Mouse (Mus musculus): ENCODE data around the gene Tfcp2. TPM values are rescaled to one million over a fixed set of nuclear protein-coding genes. Genes with fewer than 3 reads are reported as not detected.
A peak's percentile ranks its signal among the peaks of the same experiment; 100 is the strongest.

Gene Tfcp2
- total and polyA plus RNA-seq, 3 experiments: 5.3 to 7.8 (median 6.8) TPM

DNA sequence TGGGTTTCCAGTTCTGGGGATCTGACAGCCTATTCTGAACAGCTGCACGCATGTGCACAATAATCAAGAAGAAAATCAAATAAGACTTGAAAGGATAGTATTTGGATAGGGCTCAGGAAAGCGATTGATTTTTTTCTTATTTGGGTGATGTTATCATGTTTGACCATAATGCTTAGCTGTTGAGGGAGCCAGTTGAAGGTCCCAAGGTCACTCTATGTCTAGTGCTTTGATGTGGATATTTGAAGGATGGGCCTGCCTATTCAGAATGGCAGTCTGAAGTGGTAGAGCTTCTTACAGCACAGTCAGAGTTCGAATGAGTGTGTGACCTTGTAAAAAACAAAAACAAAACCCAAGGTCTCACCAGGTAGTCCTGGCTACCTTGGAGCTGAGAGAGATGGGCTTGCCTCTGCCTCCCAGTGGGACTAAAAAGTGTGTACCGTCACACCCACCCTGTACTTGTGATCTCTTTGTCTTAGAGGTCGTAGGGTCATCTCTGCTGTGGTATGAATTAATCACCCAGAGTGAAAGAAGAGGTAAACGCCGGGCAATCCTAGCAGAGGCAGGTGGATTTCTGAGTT lies 77.8 kb downstream of the Tfcp2 start:
- no peak for TF ChIP-seq NRF1 (IDR thresholded peaks at IDR 0.05; ENCODE audit: low read depth, low read length)
- TF ChIP-seq EP300 (IDR thresholded peaks at IDR 0.05; ENCODE audit: low read length): no peak
- no peak for TF ChIP-seq POLR2A (IDR thresholded peaks at IDR 0.05; ENCODE audit: low read depth, low read length)
- TF ChIP-seq HCFC1 (IDR thresholded peaks at IDR 0.05; ENCODE audit: low read depth, low read length): no peak
- TF ChIP-seq ZMIZ1 (IDR thresholded peaks at IDR 0.05; ENCODE audit: low read depth, low read length): no peak
- TF ChIP-seq TBP (conservative IDR thresholded peaks at IDR 0.05; ENCODE audit: low read depth, low read length): no peak
- no peak for TF ChIP-seq POLR2AphosphoS2 (IDR thresholded peaks at IDR 0.05; ENCODE audit: low read depth, low read length)
- dilution Hi-C loops (cut with MboI; ENCODE audit: extremely low pct_ligation_motif_present, extremely low pct_unique_long_range_greater_than_20kb, low sequenced_read_pairs): no loop called here
- H3K36me3 ChIP-seq (replicated peaks in 1 of 2; ENCODE audit: control insufficient read depth in 1 of 2, insufficient read depth in 1 of 2, low read length in 1 of 2): peaks cover 59 to 85% of the 10 kb centered on the region in 2 experiments

DNA sequence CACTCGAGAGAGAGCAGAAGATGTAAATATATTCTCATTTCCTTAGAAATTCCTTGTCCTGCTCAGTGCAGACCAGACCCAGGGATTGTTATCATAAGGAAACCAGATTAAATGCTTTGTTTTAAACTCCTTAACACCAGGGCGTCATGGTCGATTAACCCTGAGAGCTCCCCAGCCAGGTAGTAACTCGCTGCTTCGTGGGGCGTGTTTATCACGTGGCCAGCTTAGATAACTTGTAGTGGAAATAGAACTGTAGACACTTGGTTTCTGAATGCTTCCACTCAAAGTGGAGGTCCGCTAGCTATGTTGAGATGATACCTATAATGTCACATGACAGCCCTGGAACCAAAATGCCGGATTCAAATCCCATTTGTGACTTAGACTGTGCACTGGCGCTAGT lies 81.8 kb downstream of the Tfcp2 start:
- dilution Hi-C loops (cut with MboI; ENCODE audit: extremely low pct_ligation_motif_present, extremely low pct_unique_long_range_greater_than_20kb, low sequenced_read_pairs) (no loop called here), in situ Hi-C loops (cut with MboI; ENCODE audit: low pct_ligation_motif_present, low pct_unique_long_range_greater_than_20kb, low sequenced_read_pairs) (no loop called here)
- Histone ChIP-seq H3K27ac (ENCODE audit: insufficient read depth, low read depth) (no peak overlapping the region), H3K27me3 (replicated peaks) (no peaks in the 10 kb centered on the region), H3K9ac (ENCODE audit: insufficient read depth, low read depth) (peak overlapping the region; percentile 74; the same call in 1 of the 2 replicates), H3K4me2 (ENCODE audit: insufficient read depth, low read depth, poor library complexity, severe bottlenecking) (peak overlapping the region; percentile 86), H3K4me1 (ENCODE audit: control insufficient read depth in 1 of 2, insufficient read depth in 2 of 2) (peaks cover 7 to 30% of the 10 kb centered on the region in 2 experiments; a peak in 2 of 4 replicates), H3K4me3 (replicated peaks in 1 of 3; ENCODE audit: low read depth in 2 of 3, low read length in 2 of 3, poor library complexity in 1 of 3) (peak overlapping the region in 2 of 3 experiments; percentile 80 to 96), H3K36me3 (replicated peaks in 1 of 2; ENCODE audit: control insufficient read depth in 1 of 2, insufficient read depth in 1 of 2, low read length in 1 of 2) (peaks cover 23 to 46% of the 10 kb centered on the region in 2 experiments), H3K9me3 (replicated peaks; ENCODE audit: low read length) (no peaks in the 10 kb centered on the region), H3K79me2 (replicated peaks; ENCODE audit: control insufficient read depth, extremely low read depth, insufficient read depth, poor library complexity, severe bottlenecking) (peaks cover 9% of the 10 kb centered on the region; the same call in 1 of the 2 replicates)
- no peak for DNase-seq (ENCODE audit: extremely low read depth)
- no peak for TF ChIP-seq MAZ (IDR thresholded peaks at IDR 0.05; ENCODE audit: low read depth, low read length)
- no peak for TF ChIP-seq TCF12 (IDR thresholded peaks at IDR 0.05; ENCODE audit: low read depth, low read length)

More for the DNA sequence above, 77.8 kb downstream of the Tfcp2 start:
- H3K79me2 ChIP-seq (replicated peaks; ENCODE audit: control insufficient read depth, extremely low read depth, insufficient read depth, poor library complexity, severe bottlenecking): peaks cover 9% of the 10 kb centered on the region; the same call in 1 of the 2 replicates
- no peaks in the 10 kb centered on the region for H3K27me3 ChIP-seq (replicated peaks)
- no peaks in the 10 kb centered on the region for H3K9me3 ChIP-seq (replicated peaks; ENCODE audit: low read length)
- H3K27ac ChIP-seq (ENCODE audit: insufficient read depth, low read depth): no peak overlapping the region
- H3K4me1 ChIP-seq (ENCODE audit: control insufficient read depth in 1 of 2, insufficient read depth in 2 of 2): peaks cover 4 to 18% of the 10 kb centered on the region in 2 experiments; a peak in 2 of 4 replicates
- DNase-seq (ENCODE audit: extremely low read depth): no peak
- no peak overlapping the region for H3K4me2 ChIP-seq (ENCODE audit: insufficient read depth, low read depth, poor library complexity, severe bottlenecking)
- no peak overlapping the region for H3K9ac ChIP-seq (ENCODE audit: insufficient read depth, low read depth)
- in situ Hi-C loops (cut with MboI; ENCODE audit: low pct_ligation_motif_present, low pct_unique_long_range_greater_than_20kb, low sequenced_read_pairs): no loop called here
- no peak overlapping the region for H3K4me3 ChIP-seq (replicated peaks in 1 of 3; ENCODE audit: low read depth in 2 of 3, low read length in 2 of 3, poor library complexity in 1 of 3)

DNA sequence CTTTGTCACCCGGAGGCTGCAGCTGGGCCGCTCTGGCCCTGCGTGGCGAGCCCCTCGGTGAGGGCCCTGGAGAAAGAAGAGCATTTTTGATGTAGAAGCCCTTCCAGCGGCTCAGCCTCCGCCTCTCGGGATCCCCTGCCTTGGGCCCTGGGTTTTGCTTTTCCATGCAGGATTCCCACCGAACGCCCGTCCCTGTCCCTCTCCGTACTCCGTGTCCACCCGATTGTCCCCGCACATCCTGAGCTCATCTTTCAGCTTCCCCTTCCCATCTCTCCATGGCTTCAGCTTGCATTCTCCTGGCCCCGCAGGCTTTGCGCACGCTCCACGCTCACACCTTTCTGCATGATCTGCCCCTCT lies 82.6 kb downstream of the Tfcp2 start:
- in situ Hi-C loops (cut with MboI; ENCODE audit: low pct_ligation_motif_present, low pct_unique_long_range_greater_than_20kb, low sequenced_read_pairs) (no loop called here), dilution Hi-C loops (cut with MboI; ENCODE audit: extremely low pct_ligation_motif_present, extremely low pct_unique_long_range_greater_than_20kb, low sequenced_read_pairs) (no loop called here)
- 0 out of 2 replicates have a peak overlapping the region, but pooled peaks have one; percentile 1 for H3K27ac ChIP-seq (ENCODE audit: insufficient read depth, low read depth)
- H3K4me2 ChIP-seq (ENCODE audit: insufficient read depth, low read depth, poor library complexity, severe bottlenecking): peak overlapping the region; percentile 86
- H3K4me1 ChIP-seq (ENCODE audit: control insufficient read depth in 1 of 2, insufficient read depth in 2 of 2): peaks cover 7 to 30% of the 10 kb centered on the region in 2 experiments; a peak in 2 of 4 replicates
- no peak for TF ChIP-seq SMC3 (IDR thresholded peaks at IDR 0.05; ENCODE audit: low read depth, low read length)
- TF ChIP-seq USF1 (IDR thresholded peaks at IDR 0.05; ENCODE audit: low read depth, low read length): no peak
- TF ChIP-seq SIN3A (IDR thresholded peaks at IDR 0.05; ENCODE audit: low read length): no peak; the same call in 1 of the 2 replicates
- no peak for TF ChIP-seq MAZ (IDR thresholded peaks at IDR 0.05; ENCODE audit: low read depth, low read length)
- no peak for TF ChIP-seq NRF1 (IDR thresholded peaks at IDR 0.05; ENCODE audit: low read depth, low read length)
- no peak for TF ChIP-seq MAX (IDR thresholded peaks at IDR 0.05; ENCODE audit: low read length)
- H3K9me3 ChIP-seq (replicated peaks; ENCODE audit: low read length): no peaks in the 10 kb centered on the region
- H3K79me2 ChIP-seq (replicated peaks; ENCODE audit: control insufficient read depth, extremely low read depth, insufficient read depth, poor library complexity, severe bottlenecking): peaks cover 9% of the 10 kb centered on the region; the same call in 1 of the 2 replicates
- peak; percentile 21 for DNase-seq (ENCODE audit: extremely low read depth)
- no peaks in the 10 kb centered on the region for H3K27me3 ChIP-seq (replicated peaks)
- H3K36me3 ChIP-seq (replicated peaks in 1 of 2; ENCODE audit: control insufficient read depth in 1 of 2, insufficient read depth in 1 of 2, low read length in 1 of 2): peaks cover 17 to 38% of the 10 kb centered on the region in 2 experiments
- H3K9ac ChIP-seq (ENCODE audit: insufficient read depth, low read depth): peak overlapping the region; percentile 74
- H3K4me3 ChIP-seq (replicated peaks in 1 of 3; ENCODE audit: low read depth in 2 of 3, low read length in 2 of 3, poor library complexity in 1 of 3): peak overlapping the region; percentile 80 to 96 (median 87)
